Mouse (Mus musculus): Measurements from ENCODE around the gene Hs3st6. TPM values are rescaled to one million over a fixed set of nuclear protein-coding genes. Genes with fewer than 3 reads are reported as not detected.
A peak's percentile ranks its signal among the peaks of the same experiment; 100 is the strongest.
"Not testable (repeated sequence)": the region's sequence is repeated elsewhere in the genome, so short reads cannot be mapped to it uniquely, and the experiment has no call there.

The Hs3st6 gene
- total RNA-seq (2022): not detected

DNA sequence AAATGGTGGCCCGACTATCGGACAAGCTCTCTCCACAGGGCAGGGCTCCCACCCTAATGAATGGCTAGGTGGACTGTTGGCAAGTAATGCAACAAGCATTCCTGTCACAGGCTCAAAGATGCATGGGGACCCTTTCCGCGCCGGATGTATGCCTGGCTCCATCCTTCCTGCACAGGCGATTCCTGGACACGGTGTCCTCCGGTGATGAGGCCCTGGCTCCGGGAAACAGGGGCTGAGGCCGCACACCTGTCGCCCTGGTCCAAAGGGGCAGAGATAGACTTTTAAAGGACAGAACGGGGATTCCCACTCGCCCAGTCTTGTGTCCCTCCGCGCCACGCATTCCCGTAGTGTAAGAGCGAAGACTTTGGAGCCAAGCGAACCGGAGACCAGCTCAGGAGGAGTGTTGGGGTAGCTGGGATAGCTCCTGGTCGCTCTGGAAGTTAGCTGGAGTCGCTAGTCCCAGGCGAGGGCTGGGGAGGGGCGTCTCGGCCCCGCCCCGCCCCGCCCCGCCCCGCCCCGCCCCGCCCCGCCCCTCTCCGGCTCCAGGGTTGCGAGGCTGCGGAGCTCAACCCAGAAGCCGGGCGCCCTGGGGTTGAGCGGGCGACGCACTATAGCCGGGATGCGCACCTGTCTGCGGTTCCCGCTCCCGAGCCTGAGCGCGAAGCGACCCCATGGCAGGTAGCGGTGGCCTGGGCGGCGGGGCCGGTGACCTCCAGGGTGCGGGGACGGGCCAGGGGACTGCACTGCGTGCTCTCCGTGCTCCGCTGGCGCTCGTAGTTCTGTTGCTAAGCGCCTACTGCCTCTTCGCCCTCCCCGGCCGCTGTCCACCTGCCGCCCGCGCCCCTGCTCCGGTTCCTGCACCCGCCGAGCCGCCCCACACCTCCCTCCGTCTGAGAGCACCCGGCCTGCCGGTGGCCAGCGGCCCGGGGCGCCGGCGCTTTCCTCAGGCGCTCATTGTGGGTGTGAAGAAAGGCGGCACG is at the start of gene Hs3st6:
Gene Hs3st6, plus strand, starts transcription at position 574 of the 980 bp plus-strand sequence.
- no peak for DNase-seq (ENCODE audit: low spot score in 2 of 2)

DNA sequence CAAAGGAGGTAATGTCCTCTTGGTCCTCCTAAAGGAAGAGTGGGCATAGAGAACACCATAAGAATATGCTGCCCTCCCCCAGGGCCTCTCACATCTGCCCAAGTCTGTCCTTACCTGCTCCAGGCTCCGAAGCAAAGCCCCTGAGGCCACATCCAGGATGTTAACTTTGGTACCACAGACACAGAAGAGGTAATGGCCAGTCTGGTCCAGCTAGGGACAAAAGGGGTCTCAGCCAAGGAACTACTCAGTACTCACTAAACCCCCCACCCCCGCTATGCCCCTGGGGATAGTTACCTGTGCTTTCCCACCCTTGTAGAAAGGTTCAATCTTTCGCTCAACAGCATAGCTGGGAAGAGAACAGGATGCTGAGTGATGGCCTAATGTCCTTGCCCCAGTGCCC is 47.0 kb upstream of the Hs3st6 start:
- no peak for DNase-seq (ENCODE audit: low spot score in 2 of 2)

DNA sequence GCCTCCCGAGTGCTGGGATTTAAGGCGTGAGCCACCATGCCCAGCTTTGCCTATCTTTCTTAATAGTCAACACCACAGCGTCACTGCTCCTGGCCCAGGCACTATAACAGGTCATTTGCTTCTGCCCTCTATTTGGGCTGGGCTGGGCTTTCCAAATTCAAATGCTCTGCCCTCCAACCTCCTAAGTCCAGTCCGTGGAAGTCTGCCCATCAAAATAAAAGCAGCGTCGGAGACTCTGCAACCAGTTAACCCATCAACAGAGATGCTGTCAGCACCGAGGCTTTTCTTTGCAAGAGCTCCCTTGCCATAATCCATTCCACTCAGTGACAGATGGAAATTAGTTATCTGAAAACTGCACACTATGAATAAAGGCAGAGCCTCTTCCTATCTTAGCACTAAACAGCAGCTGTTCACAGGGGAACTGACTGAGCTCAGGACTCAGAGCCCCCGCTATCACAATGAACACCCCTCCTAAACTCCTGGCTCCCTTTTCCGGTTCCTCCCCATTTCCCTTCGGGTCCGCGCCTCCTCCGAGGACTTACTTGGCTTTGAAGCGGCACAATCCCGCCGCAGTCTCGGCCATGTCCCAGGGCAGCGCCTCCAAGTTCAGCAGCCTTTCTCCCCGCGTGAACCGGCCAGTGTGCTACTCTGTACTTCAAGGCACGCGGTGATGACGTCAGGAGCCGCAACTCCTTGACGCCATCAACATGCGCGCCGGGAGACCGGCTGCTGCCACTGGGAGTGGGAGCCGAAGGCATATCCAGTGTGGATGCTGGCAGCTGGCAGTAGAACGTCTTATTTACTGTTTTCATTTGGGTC is 45.6 kb upstream of the Hs3st6 start, which contains the start of gene Tbl3:
Gene Tbl3, minus strand, starts transcription at position 679 of the 819 bp plus-strand sequence.
- DNase-seq (ENCODE audit: low spot score in 2 of 2): peak; percentile 84

GRCm38 (mm10) chr17:24707801-24708425 is 44.9 kb upstream of the Hs3st6 start:
- no peak for DNase-seq (ENCODE audit: low spot score in 2 of 2)

DNA sequence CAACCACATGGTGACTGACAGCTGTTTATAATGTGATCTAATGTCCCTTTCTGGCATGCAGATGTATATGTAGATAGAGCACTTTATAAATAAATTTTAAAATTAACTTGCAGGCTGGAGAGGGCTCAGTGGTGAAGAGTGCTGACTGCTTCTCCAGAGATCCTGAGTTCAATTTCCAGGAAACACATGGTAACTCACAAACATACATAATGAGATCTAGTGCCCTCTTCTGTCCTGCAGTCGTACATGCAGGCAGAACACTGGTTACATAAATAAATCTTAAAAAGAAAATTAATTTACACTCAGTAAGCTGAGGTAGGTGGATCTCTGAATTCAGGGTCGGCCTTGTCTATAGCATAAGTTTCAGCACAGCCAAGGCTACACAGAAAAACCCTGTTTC is 44.1 kb upstream of the Hs3st6 start:
- no peak for DNase-seq (ENCODE audit: low spot score in 2 of 2)

DNA sequence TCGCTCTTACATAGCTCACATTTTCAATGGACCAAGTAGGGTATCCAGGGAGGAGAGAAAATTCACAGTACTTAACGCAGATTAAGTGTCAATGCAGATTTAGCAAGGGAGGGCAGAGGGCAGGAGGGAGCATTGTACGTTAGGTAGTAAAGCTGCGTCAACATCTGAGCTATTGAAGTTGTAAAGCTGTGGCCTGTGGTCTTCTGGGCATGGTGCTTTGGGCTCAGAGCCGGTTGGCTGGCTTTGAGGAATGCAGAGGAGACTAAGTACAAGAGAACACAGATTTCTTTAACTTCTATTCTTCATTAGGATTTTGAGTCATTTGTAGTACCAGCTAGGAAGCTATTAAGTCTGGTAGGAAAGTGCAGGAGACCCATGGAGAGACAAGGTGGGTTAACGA is 37.2 kb upstream of the Hs3st6 start:
- no peak for DNase-seq (ENCODE audit: low spot score in 2 of 2)

DNA sequence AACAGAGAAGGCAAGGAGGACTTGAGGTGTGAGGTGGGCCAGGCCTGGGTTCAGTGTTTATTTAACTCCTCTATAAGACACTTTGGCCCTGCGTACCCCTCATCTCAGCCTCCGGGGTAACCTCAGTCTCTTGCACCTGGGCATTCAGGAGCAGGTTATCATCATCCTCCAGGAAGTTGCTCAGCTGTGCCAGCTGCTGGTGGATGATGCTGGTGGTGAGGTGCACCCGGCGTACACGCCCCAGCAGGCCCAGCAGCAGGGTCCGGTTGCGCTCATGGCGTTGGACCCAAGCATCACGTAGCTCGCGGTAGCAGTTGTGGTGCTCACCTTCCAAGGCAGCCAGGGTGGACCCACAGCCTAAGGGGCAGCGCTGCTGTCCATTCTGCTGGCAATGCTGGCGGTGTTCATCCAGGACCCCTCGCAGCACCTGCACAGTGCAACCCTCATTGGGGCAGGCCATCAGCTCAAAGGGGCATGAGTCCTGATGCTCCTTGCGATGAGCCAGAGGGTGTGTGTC is 36.6 kb upstream of the Hs3st6 start:
- no peak for DNase-seq (ENCODE audit: low spot score in 2 of 2)

- DNase-seq (ENCODE audit: low spot score in 2 of 2): no peak
These were observed 34.8 kb upstream of the Hs3st6 start, which contains the start of the genes Rnf151 and Rps2 for GRCm38 (mm10) chr17:24717943-24718342. Gene Rnf151 (minus strand): TSS chr17:24718063. Gene Rps2 (plus strand): TSS chr17:24718116.

DNA sequence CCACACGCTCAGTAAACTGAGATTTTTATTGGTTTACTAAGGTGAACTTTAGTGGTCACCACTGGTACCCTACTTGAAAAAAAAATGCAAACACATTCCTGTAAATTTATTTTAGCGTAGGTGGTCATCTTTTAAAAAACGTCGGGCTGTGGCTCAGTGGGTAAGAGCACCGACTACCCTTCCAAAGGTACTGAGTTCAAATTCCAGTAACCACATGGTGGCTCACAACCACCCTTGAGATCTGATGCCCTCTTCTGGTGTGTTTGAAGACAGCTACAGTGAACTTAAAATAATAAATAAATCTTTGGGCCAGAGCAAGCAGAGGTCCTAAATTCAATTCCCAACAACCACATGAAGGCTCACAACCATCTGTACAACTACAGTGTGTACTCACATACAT is 33.9 kb upstream of the Hs3st6 start:
- not testable (repeated sequence) for DNase-seq (ENCODE audit: low spot score in 2 of 2)

DNA sequence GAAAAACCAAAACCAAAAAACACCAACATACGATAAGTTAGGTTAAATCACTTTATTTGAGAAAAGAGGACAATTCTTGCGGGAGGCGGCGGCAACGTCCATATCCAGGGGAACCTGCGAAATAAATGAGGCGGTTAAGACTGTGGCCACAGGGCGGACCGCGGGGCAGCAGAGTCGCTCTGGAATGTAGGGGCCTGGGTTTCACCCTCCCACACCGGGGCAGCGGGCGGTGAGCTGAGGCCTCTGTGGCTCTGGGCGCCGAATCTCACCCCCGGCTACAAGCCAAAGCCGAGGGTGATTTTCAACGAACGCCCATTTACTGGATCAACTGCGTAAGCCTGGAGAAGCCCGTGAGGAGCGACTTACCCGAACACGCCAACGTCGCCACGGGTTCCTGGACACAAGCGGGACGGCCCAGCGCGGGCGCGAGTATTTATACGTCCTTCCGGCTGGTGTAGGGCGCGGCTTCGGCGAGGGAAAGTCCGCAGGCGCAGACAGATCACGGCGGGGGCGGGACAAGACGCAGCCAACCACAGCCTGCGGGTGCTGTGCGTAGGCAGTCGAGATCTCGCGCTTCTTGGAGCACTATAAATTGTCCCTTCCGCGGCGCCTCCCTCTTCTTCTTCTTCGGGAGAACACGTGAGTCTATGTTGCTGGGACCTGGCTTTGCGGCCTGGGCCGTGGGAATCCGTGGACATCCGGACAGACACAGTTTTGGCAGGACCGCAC is 33.1 kb upstream of the Hs3st6 start:
- DNase-seq (ENCODE audit: low spot score in 2 of 2): peak; percentile 96 to 98

- DNase-seq (ENCODE audit: low spot score in 2 of 2): not testable (repeated sequence)
These were observed 32.2 kb upstream of the Hs3st6 start for GRCm38 (mm10) chr17:24720616-24721015.

GRCm38 (mm10) chr17:24721383-24721955 is 31.3 kb upstream of the Hs3st6 start:
- not testable (repeated sequence) for DNase-seq (ENCODE audit: low spot score in 2 of 2)

DNA sequence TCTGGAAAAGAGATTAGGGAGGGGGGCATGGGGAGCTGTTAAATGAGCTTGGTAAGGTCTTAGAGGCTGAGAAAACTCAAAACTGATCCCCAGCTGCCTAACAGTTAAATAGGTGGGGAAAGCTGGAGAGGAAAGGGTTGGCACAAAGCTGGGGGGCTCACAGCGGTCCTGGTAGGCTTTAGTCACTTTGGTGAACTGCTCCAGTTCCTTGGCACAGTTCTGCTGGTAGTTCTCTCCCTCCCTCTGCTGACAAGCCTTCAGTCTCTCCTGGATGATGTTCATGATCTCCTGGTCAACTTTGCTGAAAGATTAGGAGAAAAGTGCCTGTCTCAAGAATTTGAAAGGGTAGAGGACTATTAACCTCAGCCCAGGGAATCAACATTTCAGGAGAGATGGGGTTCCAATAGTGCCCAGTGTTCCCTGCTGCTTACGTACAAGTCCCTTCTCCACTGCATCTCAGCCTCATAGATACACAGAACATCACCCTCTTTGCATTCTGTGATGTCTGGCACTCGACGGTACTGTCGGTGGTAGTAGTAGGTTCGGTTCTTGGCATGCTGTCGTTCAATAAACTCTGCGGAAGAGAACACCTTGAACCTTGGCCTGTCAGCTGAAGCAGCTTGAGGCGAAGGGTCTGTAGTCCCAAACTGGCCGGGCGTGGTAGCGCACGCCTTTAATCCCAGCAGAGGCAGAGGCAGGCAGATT is 30.4 kb upstream of the Hs3st6 start:
- DNase-seq (ENCODE audit: low spot score in 2 of 2): no peak

DNA sequence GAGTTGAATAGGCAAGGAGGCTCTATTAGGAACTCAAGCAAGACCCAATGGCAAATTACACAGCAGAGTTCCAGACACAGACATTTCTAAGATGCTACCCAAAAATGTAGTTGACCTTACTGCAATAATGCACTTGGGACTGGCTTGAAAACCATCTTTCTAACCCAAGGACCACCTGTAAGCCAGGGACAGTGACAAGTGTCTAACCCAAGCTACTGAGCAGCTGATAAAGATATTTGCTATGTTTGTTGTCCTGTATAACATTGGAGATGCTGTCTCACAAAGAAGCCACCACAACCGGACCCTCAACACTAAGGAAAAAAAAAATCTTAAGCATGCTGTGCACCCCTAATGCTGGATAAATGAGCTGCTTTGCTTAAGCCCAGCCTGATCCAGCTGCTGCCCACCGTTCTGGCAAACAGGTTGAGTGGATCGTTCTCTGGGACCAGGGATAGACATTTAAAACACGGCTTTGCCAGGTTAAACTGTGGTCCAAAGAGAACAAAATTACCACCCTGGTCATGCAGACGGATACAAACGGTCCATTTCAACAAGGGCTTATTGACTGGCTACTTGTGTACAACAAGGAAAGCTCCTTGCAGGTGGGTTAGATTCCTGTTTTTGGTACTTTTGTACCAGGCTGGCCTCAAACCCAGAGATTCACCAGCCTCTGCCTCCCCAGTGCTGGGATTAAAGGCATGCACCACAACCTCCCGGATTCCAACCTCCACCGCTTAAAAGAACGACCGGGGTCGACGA is 29.5 kb upstream of the Hs3st6 start:
- no peak for DNase-seq (ENCODE audit: low spot score in 2 of 2)

- no peak for DNase-seq (ENCODE audit: low spot score in 2 of 2)
These were observed 29.0 kb upstream of the Hs3st6 start for GRCm38 (mm10) chr17:24723881-24724180.

DNA sequence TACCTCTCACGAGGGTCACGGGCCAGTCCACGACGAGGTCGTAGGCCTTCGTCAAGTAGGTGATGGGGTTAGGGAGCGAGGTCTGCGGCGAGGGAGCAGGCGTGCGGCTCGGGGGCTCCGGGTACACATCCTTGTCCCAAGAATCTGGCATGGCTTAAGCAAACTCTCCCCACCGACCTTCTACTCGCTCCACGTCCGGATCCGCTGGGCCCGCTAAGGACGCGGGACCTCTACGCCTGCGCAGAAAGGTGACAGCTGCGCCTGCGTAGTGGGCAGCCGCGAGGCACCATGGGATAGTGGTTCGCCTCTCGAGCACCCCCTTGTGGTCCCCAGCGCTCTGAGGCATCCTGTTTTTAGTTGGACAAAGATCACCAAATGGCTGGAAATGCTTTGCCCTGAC is 28.6 kb upstream of the Hs3st6 start, which contains the start of gene Ndufb10:
Gene Ndufb10, minus strand, starts transcription at position 295 of the 400 bp plus-strand sequence.
- peak; percentile 95 to 96 for DNase-seq (ENCODE audit: low spot score in 2 of 2)

GRCm38 (mm10) chr17:24725637-24726390 is 27.0 kb upstream of the Hs3st6 start:
- DNase-seq (ENCODE audit: low spot score in 2 of 2): no peak

DNA sequence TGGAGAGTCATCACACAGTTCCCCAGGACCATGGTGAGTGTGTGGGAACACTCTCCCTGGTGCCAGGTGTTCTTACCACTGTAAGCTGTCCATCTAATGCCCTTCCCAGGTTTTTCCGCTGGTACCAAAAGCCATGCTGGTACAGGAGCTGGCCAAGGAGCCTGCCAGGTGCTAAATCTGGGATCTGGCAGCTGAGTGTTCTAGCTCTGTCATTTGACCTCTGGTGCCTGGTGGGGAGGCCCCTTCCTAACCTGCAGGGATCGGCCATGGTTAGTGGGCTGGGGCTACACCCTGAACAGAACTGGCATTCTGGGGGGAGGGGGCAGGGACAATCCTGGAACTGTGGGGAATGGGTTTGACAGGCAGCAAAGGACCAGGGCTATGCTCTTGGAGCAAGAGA is 25.2 kb upstream of the Hs3st6 start, which contains the start of gene Rpl3l:
Gene Rpl3l, plus strand, starts transcription at position 203 of the 400 bp plus-strand sequence.
- peak; percentile 63 to 84 for DNase-seq (ENCODE audit: low spot score in 2 of 2)

Measured in gastrocnemius, adult 8-10 months (tissue).